Mouse (Mus musculus) CH12.LX (cell line): ENCODE results near the gene Clcnka. TPM values are rescaled to one million over a fixed set of nuclear protein-coding genes. Genes with fewer than 3 reads are reported as not detected.
A peak's percentile ranks its signal among the peaks of the same experiment; 100 is the strongest.

Experiments
- DNase-seq: peaks from one replicate; pipeline ENCODE4 v3.0.0-alpha.2; 2013; ENCODE audit errors: extremely low read depth
- H3K27ac ChIP-seq: 2 replicates; pipeline ENCODE4 v1.5.1; 2012; ENCODE audit warnings: low read depth, mild to moderate bottlenecking, control low read depth, moderate library complexity; ENCODE audit not compliant: insufficient read depth
- H3K27me3 ChIP-seq: replicated peaks from 2 replicates; pipeline ENCODE3; 2012; ENCODE audit warnings: inconsistent platforms
- H3K36me3 ChIP-seq, 2 experiments: replicated peaks in 1 of 2; 2 replicates each; pipeline versions ENCODE3 to v1.6.1; 2012; ENCODE audit warnings: inconsistent platforms in 1 of 2, low read length in 1 of 2, mild to moderate bottlenecking in 1 of 2, mixed read lengths in 1 of 2, moderate library complexity in 1 of 2; ENCODE audit not compliant: control insufficient read depth in 1 of 2, insufficient read depth in 1 of 2
- H3K4me1 ChIP-seq, 2 experiments: 2 replicates each; pipeline ENCODE4 v1.6.1; 2012; ENCODE audit warnings: inconsistent platforms in 1 of 2, moderate library complexity in 1 of 2; ENCODE audit not compliant: insufficient read depth in 2 of 2, control insufficient read depth in 1 of 2
- H3K4me2 ChIP-seq: 2 replicates; pipeline ENCODE4 v1.6.1; 2012; ENCODE audit warnings: low read depth, mild to moderate bottlenecking, control low read depth; ENCODE audit not compliant: poor library complexity, insufficient read depth, severe bottlenecking
- H3K4me3 ChIP-seq, 3 experiments: fragments of 150-350 bp in 1 of 3; sonication (generic) in 1 of 3; replicated peaks in 1 of 3; 2 replicates each; pipeline versions ENCODE3 to v1.5.1; 2011 to 2012; ENCODE audit warnings: low read depth in 2 of 3, low read length in 2 of 3, mild to moderate bottlenecking in 2 of 3, moderate library complexity in 2 of 3, control low read depth in 1 of 3, improper control_type of control experiment in 1 of 3, inconsistent platforms in 1 of 3, mixed read lengths in 1 of 3; ENCODE audit not compliant: poor library complexity in 1 of 3
- H3K79me2 ChIP-seq: replicated peaks from 2 replicates; pipeline ENCODE4 v1.6.1; 2012; ENCODE audit warnings: mild to moderate bottlenecking, moderate library complexity; ENCODE audit not compliant: control insufficient read depth, poor library complexity, insufficient read depth, severe bottlenecking; ENCODE audit errors: extremely low read depth
- H3K9ac ChIP-seq: 2 replicates; pipeline ENCODE4 v1.6.1; 2012; ENCODE audit warnings: low read depth, mild to moderate bottlenecking, control low read depth, moderate library complexity; ENCODE audit not compliant: insufficient read depth
- H3K9me3 ChIP-seq: replicated peaks from 2 replicates; pipeline ENCODE3; 2012; ENCODE audit warnings: low read length, inconsistent platforms, mixed read lengths
- CHD1 ChIP-seq: IDR thresholded peaks from 2 replicates; pipeline ENCODE4 v1.6.1; 2012; ENCODE audit warnings: low read depth, low read length, improper control_type of control experiment, inconsistent platforms
- CTCF ChIP-seq, 2 experiments: IDR thresholded peaks in 1 of 2; conservative IDR thresholded peaks in 1 of 2; 2 replicates each; pipeline ENCODE4 v1.5.1; 2011 to 2012; ENCODE audit warnings: low read depth in 2 of 2, low read length in 2 of 2, improper control_type of control experiment in 1 of 2, inconsistent platforms in 1 of 2, mild to moderate bottlenecking in 1 of 2, moderate library complexity in 1 of 2
- EP300 ChIP-seq: IDR thresholded peaks from 2 replicates; pipeline ENCODE4 v1.6.1; 2011; ENCODE audit warnings: low read length, improper control_type of control experiment
- JUN ChIP-seq: IDR thresholded peaks from 2 replicates; pipeline ENCODE4 v1.6.1; 2011; ENCODE audit warnings: low read depth, mild to moderate bottlenecking, low read length, improper control_type of control experiment, moderate library complexity; ENCODE audit not compliant: insufficient read depth
- KAT2A ChIP-seq: IDR thresholded peaks from 2 replicates; pipeline ENCODE4 v1.6.1; 2012; ENCODE audit warnings: low read length, improper control_type of control experiment, inconsistent platforms; ENCODE audit not compliant: insufficient replicate concordance
- MAX ChIP-seq: IDR thresholded peaks from 2 replicates; pipeline ENCODE4 v1.6.1; 2011; ENCODE audit warnings: low read length, improper control_type of control experiment
- NRF1 ChIP-seq: IDR thresholded peaks from 2 replicates; pipeline ENCODE4 v1.6.1; 2014; ENCODE audit warnings: low read depth, mild to moderate bottlenecking, inconsistent platforms, low read length, improper control_type of control experiment, moderate library complexity
- SIN3A ChIP-seq: IDR thresholded peaks from 2 replicates; pipeline ENCODE4 v1.6.1; 2012; ENCODE audit warnings: low read length, improper control_type of control experiment, inconsistent platforms
- SMC3 ChIP-seq: IDR thresholded peaks from 2 replicates; pipeline ENCODE4 v1.6.1; 2011; ENCODE audit warnings: low read depth, low read length, improper control_type of control experiment
- UBTF ChIP-seq: IDR thresholded peaks from 2 replicates; pipeline ENCODE4 v1.6.1; 2012; ENCODE audit warnings: low read depth, mild to moderate bottlenecking, inconsistent platforms, low read length, improper control_type of control experiment, moderate library complexity
- ZKSCAN1 ChIP-seq: IDR thresholded peaks from 2 replicates; pipeline ENCODE4 v1.6.1; 2012; ENCODE audit warnings: low read depth, inconsistent platforms, low read length, improper control_type of control experiment, borderline replicate concordance
- ZMIZ1 ChIP-seq: IDR thresholded peaks from 2 replicates; pipeline ENCODE4 v1.6.1; 2012; ENCODE audit warnings: low read depth, mild to moderate bottlenecking, inconsistent platforms, low read length, improper control_type of control experiment
- dilution Hi-C: fragments of 300-500 bp; cut with MboI; formaldehyde crosslinking; loops from 2 replicates; pipeline ENCODE4 v1.14.3; 2020; ENCODE audit warnings: low sequenced_read_pairs; ENCODE audit not compliant: extremely low pct_unique_long_range_greater_than_20kb, extremely low pct_ligation_motif_present
- in situ Hi-C: fragments of 300-500 bp; cut with MboI; formaldehyde crosslinking; loops from 3 replicates; pipeline ENCODE4 v1.14.3; 2019; ENCODE audit warnings: low sequenced_read_pairs, low pct_ligation_motif_present, low pct_unique_long_range_greater_than_20kb, mixed read lengths
- polyA plus RNA-seq: library from polyadenylated mRNA; unstranded; fragments of >175 nt; gene quantifications from 2 replicates; pipeline ENCODE4 v1.2.1, GENCODE M21; 2012; ENCODE audit warnings: low read depth; ENCODE audit not compliant: insufficient read length
- total RNA-seq, 2 experiments: library from RNA; depleted of rRNA; stranded (reverse); fragments of 300-350 nt in 1 of 2; fragments of >200 nt in 1 of 2; gene quantifications; 2 replicates each; pipeline ENCODE4 v1.2.3; 2012 to 2014

The Clcnka gene
- total and polyA plus RNA-seq, 3 experiments = not detected

DNA sequence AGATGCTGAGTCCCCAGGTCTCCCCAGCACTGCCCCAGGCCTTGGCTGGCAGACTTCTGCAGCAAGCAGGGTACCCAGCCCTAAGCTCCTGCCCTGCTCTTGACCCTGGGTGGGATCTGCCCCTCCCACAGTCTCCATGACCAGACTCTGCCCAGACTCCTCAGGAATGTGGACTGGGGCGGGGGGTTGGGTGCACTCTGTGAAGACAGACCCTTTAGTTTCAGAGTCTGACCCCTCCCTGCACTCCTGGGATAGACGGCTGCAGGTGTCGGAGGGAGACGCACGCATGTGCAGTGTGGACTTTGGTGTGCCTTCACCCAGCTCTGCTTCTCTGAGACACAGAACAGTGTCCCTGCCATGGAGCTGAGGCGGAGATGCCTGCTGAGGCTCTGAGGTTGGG is 60.5 kb downstream of the Clcnka start:
- no peaks in the 10 kb centered on the region for H3K79me2 ChIP-seq
- H3K36me3 ChIP-seq = no peaks in the 10 kb centered on the region
- DNase-seq = no peak
- H3K27me3 ChIP-seq = peaks cover 81% of the 10 kb centered on the region
- H3K27ac ChIP-seq = no peak overlapping the region
- H3K4me3 ChIP-seq = no peak overlapping the region
- peaks cover 4 to 6% of the 10 kb centered on the region in 2 experiments; a peak in 3 of 4 replicates for H3K4me1 ChIP-seq
- H3K4me2 ChIP-seq = no peak overlapping the region
- TF ChIP-seq EP300 (no peak), NRF1 (peak; percentile 51; the same call in 1 of the 2 replicates)
- dilution Hi-C loops (no loop called here), in situ Hi-C loops (no loop called here)
- no peaks in the 10 kb centered on the region for H3K9me3 ChIP-seq
- H3K9ac ChIP-seq = no peak overlapping the region

DNA sequence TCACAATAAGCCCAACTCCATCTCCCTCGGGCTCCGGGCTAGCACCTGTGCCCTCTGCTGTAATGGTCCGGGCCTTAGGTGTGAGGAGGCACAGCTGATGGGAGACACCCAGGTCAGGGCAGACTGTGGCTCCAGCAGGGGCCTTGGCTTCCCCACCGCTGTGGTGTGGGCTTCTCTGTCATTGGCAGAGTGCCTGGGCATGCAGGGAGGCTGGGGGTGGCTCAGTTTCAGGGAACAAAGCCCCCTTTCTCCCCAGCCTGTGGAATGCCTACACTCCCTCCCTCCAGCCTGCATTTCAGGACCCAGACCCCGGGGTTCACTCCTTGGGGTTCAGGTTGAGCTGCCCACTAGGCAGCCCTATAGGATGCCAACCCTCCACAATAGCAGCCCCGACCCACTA is 62.3 kb downstream of the Clcnka start:
- TF ChIP-seq JUN (no peak), ZMIZ1 (no peak), MAX (no peak), UBTF (no peak)
- no peak overlapping the region for H3K4me2 ChIP-seq
- no peaks in the 10 kb centered on the region for H3K9me3 ChIP-seq
- no peak overlapping the region for H3K4me3 ChIP-seq
- dilution Hi-C loops = no loop called here
- H3K36me3 ChIP-seq = no peaks in the 10 kb centered on the region
- H3K27me3 ChIP-seq = peaks cover 88% of the 10 kb centered on the region
- DNase-seq = no peak
- no peak overlapping the region for H3K27ac ChIP-seq
- in situ Hi-C loops = no loop called here
- no peaks in the 10 kb centered on the region for H3K79me2 ChIP-seq
- H3K4me1 ChIP-seq = peaks cover 4 to 6% of the 10 kb centered on the region in 2 experiments; a peak in 3 of 4 replicates
- no peak overlapping the region for H3K9ac ChIP-seq

- Histone ChIP-seq H3K4me1 (peaks cover 4 to 6% of the 10 kb centered on the region in 2 experiments; a peak in 3 of 4 replicates), H3K4me3 (no peak overlapping the region), H3K4me2 (no peak overlapping the region)
- no peak for DNase-seq
- in situ Hi-C loops = no loop called here
- no peak for TF ChIP-seq SIN3A
- TF ChIP-seq CTCF (conservative IDR thresholded peaks at IDR 0.05 in 1 of 2, IDR thresholded peaks at IDR 0.05 in 1 of 2; ENCODE audit: low read depth in 2 of 2, low read length in 2 of 2) = no peak
- no peak for TF ChIP-seq KAT2A
- no peak for TF ChIP-seq CHD1
- TF ChIP-seq ZKSCAN1 = no peak
- no peak for TF ChIP-seq SMC3
- TF ChIP-seq, all 38 proteins: peak for 0
- Histone ChIP-seq H3K36me3 (no peaks in the 10 kb centered on the region), H3K27me3 (peaks cover 86% of the 10 kb centered on the region), H3K27ac (no peak overlapping the region), H3K79me2 (no peaks in the 10 kb centered on the region), H3K9me3 (no peaks in the 10 kb centered on the region), H3K9ac (no peak overlapping the region)
- dilution Hi-C loops = no loop called here
These were observed 63.2 kb downstream of the Clcnka start for GRCm38 (mm10) chr4:141335263-141335796.
